Mouse (Mus musculus) telencephalon, adult 2 months (tissue): ENCODE results near the gene Mkrn3.

Experiments used
- DNase-seq: peaks from one replicate; pipeline ENCODE4 v3.0.0-alpha.2; 2011; ENCODE audit warnings: low read depth, low spot score

Gene Mkrn3

GRCm38 (mm10) chr7:62419493-62420360 is at the start of gene Mkrn3:
Gene Mkrn3, minus strand, starts transcription at chr7:62420139.
- DNase-seq = peak; percentile 40

GRCm38 (mm10) chr7:62463878-62464755 is 44.2 kb upstream of the Mkrn3 start, which contains the start of gene Peg12:
Gene Peg12, minus strand, starts transcription at chr7:62464510.
- peak; percentile 16 for DNase-seq

- DNase-seq = no peak
These were observed 43.3 kb upstream of the Mkrn3 start for GRCm38 (mm10) chr7:62463007-62463877.

- DNase-seq = no peak
These were observed 42.5 kb upstream of the Mkrn3 start for GRCm38 (mm10) chr7:62462229-62463006.

- DNase-seq = no peak
These were observed 32.4 kb upstream of the Mkrn3 start for GRCm38 (mm10) chr7:62452353-62452752.

- DNase-seq = no peak
These were observed 25.7 kb upstream of the Mkrn3 start for GRCm38 (mm10) chr7:62445431-62446165.

- DNase-seq = no peak
These were observed 16.5 kb upstream of the Mkrn3 start for GRCm38 (mm10) chr7:62436394-62436793.

GRCm38 (mm10) chr7:62433243-62433642 is 13.3 kb upstream of the Mkrn3 start:
- no peak for DNase-seq

GRCm38 (mm10) chr7:62428337-62428736 is 8.4 kb upstream of the Mkrn3 start:
- DNase-seq = no peak

GRCm38 (mm10) chr7:62423210-62423609 is 3.3 kb upstream of the Mkrn3 start:
- DNase-seq = no peak

- no peak for DNase-seq
These were observed 627 bp upstream of the Mkrn3 start for GRCm38 (mm10) chr7:62420566-62420965.

- no peak for DNase-seq
These were observed 840 bp downstream of the Mkrn3 start for GRCm38 (mm10) chr7:62419105-62419492.

- no peak for DNase-seq
These were observed 1.6 kb downstream of the Mkrn3 start for GRCm38 (mm10) chr7:62418346-62418745.

- no peak for DNase-seq
These were observed 3.8 kb downstream of the Mkrn3 start for GRCm38 (mm10) chr7:62416173-62416572.

GRCm38 (mm10) chr7:62415222-62415621 is 4.7 kb downstream of the Mkrn3 start:
- DNase-seq = no peak

- DNase-seq = no peak
These were observed 12.1 kb downstream of the Mkrn3 start for GRCm38 (mm10) chr7:62407803-62408202.

GRCm38 (mm10) chr7:62406573-62407050 is 13.3 kb downstream of the Mkrn3 start:
- no peak for DNase-seq

- DNase-seq = no peak
These were observed 27.7 kb downstream of the Mkrn3 start for GRCm38 (mm10) chr7:62392202-62392601.

- no peak for DNase-seq
These were observed 31.6 kb downstream of the Mkrn3 start for GRCm38 (mm10) chr7:62388291-62388690.

- DNase-seq = no peak
These were observed 37.5 kb downstream of the Mkrn3 start for GRCm38 (mm10) chr7:62382391-62382790.
